Mouse (Mus musculus) midbrain, embryonic 11.5 days (tissue): ENCODE data around the gene Cuta. TPM values are rescaled to one million over a fixed set of nuclear protein-coding genes. Genes with fewer than 3 reads are reported as not detected.
"Not testable (repeated sequence)": the region's sequence is repeated elsewhere in the genome, so short reads cannot be mapped to it uniquely, and the experiment has no call there.

Source experiments
- ATAC-seq: fragments of 200-750 bp; cut with Nextera tagmentation; 2 replicates; pipeline ENCODE4 v1.8.0; 2017; ENCODE audit warnings: moderate TSS enrichment, moderate library complexity; ENCODE audit not compliant: low FRiP score
- DNase-seq: peaks from one replicate; pipeline ENCODE4 v3.0.0; 2015; ENCODE audit warnings: low spot score; ENCODE audit errors: missing footprints
- H3K27ac ChIP-seq: fragments of 300-500 bp; sonication (generic); 2 replicates; pipeline ENCODE4 v1.5.1; 2014; ENCODE audit warnings: low read depth, low read length
- H3K27me3 ChIP-seq: fragments of 300-500 bp; sonication (generic); 2 replicates; pipeline ENCODE4 v1.6.1; 2014; ENCODE audit warnings: mild to moderate bottlenecking, low read length, moderate library complexity, mixed read lengths; ENCODE audit not compliant: control insufficient read depth, insufficient read depth
- H3K36me3 ChIP-seq: fragments of 300-500 bp; sonication (generic); 2 replicates; pipeline ENCODE4 v1.6.1; 2014; ENCODE audit warnings: mild to moderate bottlenecking, low read length, moderate library complexity, mixed read lengths; ENCODE audit not compliant: control insufficient read depth, insufficient read depth
- H3K4me1 ChIP-seq: fragments of 300-500 bp; sonication (generic); 2 replicates; pipeline ENCODE4 v1.6.1; 2014; ENCODE audit warnings: low read length; ENCODE audit not compliant: control insufficient read depth, insufficient read depth
- H3K4me2 ChIP-seq: fragments of 300-500 bp; sonication (generic); 2 replicates; pipeline ENCODE4 v1.6.1; 2014; ENCODE audit warnings: mild to moderate bottlenecking, moderate library complexity
- H3K4me3 ChIP-seq: fragments of 300-500 bp; sonication (generic); 2 replicates; pipeline ENCODE4 v1.5.1; 2014; ENCODE audit warnings: low read depth, low read length
- H3K9ac ChIP-seq: fragments of 300-500 bp; sonication (generic); 2 replicates; pipeline ENCODE4 v1.6.1; 2014; ENCODE audit warnings: low read length
- H3K9me3 ChIP-seq: fragments of 300-500 bp; sonication (generic); 2 replicates; pipeline ENCODE4 v1.6.1; 2016; ENCODE audit warnings: low read length; ENCODE audit not compliant: control insufficient read depth
- WGBS: fragments of 180-500 bp; shearing (Covaris S2); extraction: QIAGEN DNeasy Blood & Tissue Kit; methylation state at CpG from one replicate; pipeline ENCODE4 v1.1.7; 2014; 5-methylcytosine and 5-hydroxymethylcytosine counted together
- polyA plus RNA-seq: library from polyadenylated mRNA; unstranded; fragments of >200 nt; fragmentation: Nextera tagmentation; extraction: Ambion mirVana; gene quantifications from 2 replicates; pipeline ENCODE4 v1.2.1, GENCODE M21; 2014

Cuta gene
- polyA plus RNA-seq = 146 and 157 TPM in 2 replicates

DNA sequence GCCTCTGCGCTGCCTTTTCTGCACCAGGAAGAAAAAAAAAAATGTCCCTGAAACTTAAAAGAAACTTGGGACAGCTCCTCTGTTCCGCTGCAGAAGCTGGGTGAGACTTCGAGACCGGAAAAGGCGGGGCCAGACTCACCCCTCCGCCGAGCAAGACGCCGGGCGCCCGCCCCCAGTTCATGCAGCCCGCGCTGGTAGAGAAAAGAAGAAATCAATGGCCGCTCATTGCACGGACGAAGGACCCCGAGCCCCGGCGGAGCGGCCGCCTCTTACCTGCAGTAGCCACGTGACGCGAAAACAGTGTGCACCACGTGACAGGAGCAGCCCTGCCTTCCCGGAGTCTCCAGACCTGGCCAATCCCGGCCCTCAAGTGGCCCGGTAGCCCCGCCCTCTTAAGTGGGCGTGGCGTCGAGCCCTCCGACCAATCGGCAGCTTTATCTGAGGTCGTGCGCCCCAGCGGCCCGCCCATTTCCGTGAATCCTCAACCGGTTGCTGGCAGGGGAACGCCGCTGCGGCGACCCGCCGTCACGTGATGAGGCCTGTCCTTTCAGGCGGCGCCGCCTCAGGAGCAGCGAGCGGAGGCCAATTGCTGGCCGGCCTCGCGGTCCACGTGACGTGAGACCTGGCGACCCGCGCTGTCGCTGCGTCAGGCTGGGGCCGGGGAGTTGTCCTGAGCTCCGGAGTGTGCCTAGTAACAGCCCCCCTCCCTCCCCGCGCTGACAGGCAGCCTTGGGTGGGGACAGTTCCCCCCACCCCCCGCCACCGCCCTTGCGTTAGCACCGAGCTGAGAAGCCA is at the start of gene Cuta:
TSS of gene Cuta (minus strand) at position 392 of the 795 bp plus-strand sequence.
- DNase-seq (peak; percentile 100), ATAC-seq (peak; percentile 95)
- H3K9me3 ChIP-seq = no peaks in the 10 kb centered on the region
- peak within 1 kb of the TSS; percentile 88 for H3K27ac ChIP-seq
- H3K4me1 ChIP-seq = peaks cover 27% of the 10 kb centered on the region
- H3K9ac ChIP-seq = peak within 1 kb of the TSS; percentile 77
- peaks cover 4% of the 10 kb centered on the region for H3K36me3 ChIP-seq
- H3K4me3 ChIP-seq = peak within 1 kb of the TSS; percentile 67
- WGBS = under 1% methylated on average over 68 of the region's 70 CpGs
- H3K4me2 ChIP-seq = peak within 1 kb of the TSS; percentile 98
- H3K27me3 ChIP-seq = no peaks in the 10 kb centered on the region

DNA sequence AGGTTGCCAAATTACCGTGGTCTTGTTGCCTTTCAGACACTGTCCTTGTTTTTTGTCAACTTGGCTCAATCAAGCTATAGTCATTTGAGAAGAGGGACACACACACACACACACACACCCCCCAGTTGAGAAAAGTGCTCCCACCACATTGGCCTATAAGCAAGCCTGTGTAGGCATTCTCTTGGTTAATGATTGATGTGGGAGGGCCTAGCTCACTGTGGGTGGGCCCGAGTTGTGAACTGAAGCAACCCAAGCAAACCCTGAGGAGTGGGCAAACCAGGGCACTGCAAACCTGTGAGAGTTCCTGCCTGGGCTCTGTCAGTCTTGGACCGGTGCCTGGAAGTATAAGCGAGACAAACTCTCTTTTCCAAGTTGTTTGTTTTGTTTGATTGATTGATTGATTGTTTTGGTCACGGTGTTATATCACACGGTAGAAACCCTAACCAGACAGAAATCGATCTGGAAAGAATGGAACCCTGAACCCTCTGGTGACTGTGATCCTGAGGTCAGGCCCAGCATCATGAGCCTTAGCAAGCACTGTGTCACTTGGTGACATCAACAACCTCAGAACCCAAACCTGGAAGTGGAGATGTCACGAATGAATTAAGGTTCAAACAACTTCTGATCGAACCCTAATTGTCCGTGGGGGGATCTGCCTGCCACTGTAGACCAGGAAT is 46.3 kb upstream of the Cuta start:
- H3K36me3 ChIP-seq = no peaks in the 10 kb centered on the region
- H3K27ac ChIP-seq = no peak overlapping the region
- H3K4me1 ChIP-seq = no peaks in the 10 kb centered on the region
- H3K9ac ChIP-seq = no peak overlapping the region
- no peaks in the 10 kb centered on the region for H3K27me3 ChIP-seq
- ATAC-seq (no peak), DNase-seq (no peak)
- H3K4me3 ChIP-seq = no peak overlapping the region
- 91% methylated on average over 10 of the region's 10 CpGs for WGBS
- H3K9me3 ChIP-seq = no peaks in the 10 kb centered on the region
- no peak overlapping the region for H3K4me2 ChIP-seq

- H3K36me3 ChIP-seq = no peaks in the 10 kb centered on the region
- H3K4me3 ChIP-seq = no peak overlapping the region
- H3K27me3 ChIP-seq = no peaks in the 10 kb centered on the region
- H3K9me3 ChIP-seq = no peaks in the 10 kb centered on the region
- no peak overlapping the region for H3K9ac ChIP-seq
- 90% methylated on average over 4 of the region's 4 CpGs for WGBS
- no peaks in the 10 kb centered on the region for H3K4me1 ChIP-seq
- DNase-seq (no peak), ATAC-seq (no peak)
- no peak overlapping the region for H3K27ac ChIP-seq
- H3K4me2 ChIP-seq = no peak overlapping the region
Measured at GRCm38 (mm10) chr17:26983382-26983781, 44.0 kb upstream of the Cuta start.

DNA sequence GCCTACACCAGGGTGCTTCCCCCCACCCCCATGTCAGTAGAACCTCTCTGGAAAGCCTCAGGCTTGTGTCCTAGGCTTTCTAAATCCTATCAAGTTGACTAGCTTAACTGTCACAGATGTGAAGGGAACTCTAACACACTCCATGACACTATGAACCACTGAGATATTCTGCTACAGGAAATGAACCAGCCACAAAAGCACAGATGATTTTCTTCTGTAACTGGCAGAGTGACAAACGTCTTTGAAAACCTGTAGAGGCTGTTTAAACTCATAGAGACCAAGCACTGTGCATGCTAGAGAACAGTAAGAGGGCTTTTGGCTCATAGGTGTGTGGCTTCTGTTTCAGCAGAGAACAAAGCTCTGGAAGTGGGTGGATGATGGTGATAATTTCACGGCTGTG is 41.7 kb upstream of the Cuta start:
- Histone ChIP-seq H3K36me3 (peaks cover 8% of the 10 kb centered on the region; the same call in 1 of the 2 replicates), H3K27ac (no peak overlapping the region), H3K4me2 (no peak overlapping the region), H3K4me1 (peaks cover 3% of the 10 kb centered on the region), H3K9ac (no peak overlapping the region), H3K4me3 (no peak overlapping the region), H3K27me3 (no peaks in the 10 kb centered on the region), H3K9me3 (no peaks in the 10 kb centered on the region)
- 80% methylated on average over 2 of the region's 2 CpGs for WGBS
- ATAC-seq (no peak), DNase-seq (peak; percentile 28)

DNA sequence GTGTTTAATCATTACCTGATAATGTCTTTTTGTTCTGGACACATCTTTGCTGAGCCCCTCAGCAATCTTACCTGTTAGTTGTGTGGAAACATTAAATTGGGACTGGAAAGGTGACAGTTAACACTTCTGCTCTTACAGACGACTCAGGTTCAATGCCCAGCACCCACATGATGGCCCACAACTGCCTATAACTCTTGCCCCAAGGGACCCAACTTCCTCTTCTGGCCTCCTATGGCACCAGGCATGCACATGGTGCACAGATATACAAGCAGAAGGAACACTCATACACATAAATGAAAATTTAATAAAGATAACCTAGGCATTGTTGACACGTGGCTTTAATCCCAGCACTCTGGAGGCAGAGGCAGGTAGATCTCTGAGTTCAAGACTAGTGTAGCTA is 40.1 kb upstream of the Cuta start:
- Histone ChIP-seq H3K9me3 (no peaks in the 10 kb centered on the region), H3K4me2 (no peak overlapping the region), H3K27me3 (no peaks in the 10 kb centered on the region), H3K9ac (no peak overlapping the region), H3K4me3 (no peak overlapping the region), H3K36me3 (peaks cover 14% of the 10 kb centered on the region; the same call in 1 of the 2 replicates), H3K4me1 (peaks cover 5% of the 10 kb centered on the region), H3K27ac (no peak overlapping the region)
- 87% methylated on average over 2 of the region's 2 CpGs for WGBS
- no peak for ATAC-seq
- DNase-seq = no peak

- H3K27me3 ChIP-seq, H3K9ac ChIP-seq, H3K27ac ChIP-seq, H3K9me3 ChIP-seq, H3K4me3 ChIP-seq, ATAC-seq, DNase-seq, H3K4me2 ChIP-seq: not testable (repeated sequence)
- Histone ChIP-seq H3K36me3 (peaks cover 14% of the 10 kb centered on the region; the same call in 1 of the 2 replicates), H3K4me1 (peaks cover 12% of the 10 kb centered on the region)
- WGBS = 88% methylated on average over 6 of the region's 6 CpGs
Measured at GRCm38 (mm10) chr17:26977354-26977753, 38.0 kb upstream of the Cuta start.

DNA sequence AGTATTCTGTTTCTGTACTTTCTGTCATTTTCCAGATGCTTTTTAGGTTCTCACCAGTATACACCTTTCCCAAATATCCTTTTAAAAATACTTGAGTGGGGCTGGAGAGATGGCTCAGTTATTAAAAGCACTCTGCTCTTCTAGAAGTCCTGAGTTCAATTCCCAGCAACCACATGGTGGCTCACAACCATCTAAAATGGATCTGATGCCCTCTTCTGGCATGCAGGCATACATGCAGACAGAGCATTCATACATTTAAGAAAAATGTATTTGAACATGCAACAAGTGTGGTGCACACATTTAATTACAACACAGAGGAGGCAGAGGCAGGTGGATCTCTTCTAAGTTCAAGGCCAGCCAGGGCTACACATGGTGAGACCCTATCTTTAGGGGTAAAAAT is 36.0 kb upstream of the Cuta start:
- Histone ChIP-seq H3K9ac (no peak overlapping the region), H3K27ac (no peak overlapping the region), H3K27me3 (no peaks in the 10 kb centered on the region), H3K4me1 (peaks cover 17% of the 10 kb centered on the region), H3K9me3 (no peaks in the 10 kb centered on the region), H3K4me3 (no peak overlapping the region), H3K36me3 (peaks cover 14% of the 10 kb centered on the region; the same call in 1 of the 2 replicates), H3K4me2 (no peak overlapping the region)
- ATAC-seq (no peak), DNase-seq (peak; percentile 49)

DNA sequence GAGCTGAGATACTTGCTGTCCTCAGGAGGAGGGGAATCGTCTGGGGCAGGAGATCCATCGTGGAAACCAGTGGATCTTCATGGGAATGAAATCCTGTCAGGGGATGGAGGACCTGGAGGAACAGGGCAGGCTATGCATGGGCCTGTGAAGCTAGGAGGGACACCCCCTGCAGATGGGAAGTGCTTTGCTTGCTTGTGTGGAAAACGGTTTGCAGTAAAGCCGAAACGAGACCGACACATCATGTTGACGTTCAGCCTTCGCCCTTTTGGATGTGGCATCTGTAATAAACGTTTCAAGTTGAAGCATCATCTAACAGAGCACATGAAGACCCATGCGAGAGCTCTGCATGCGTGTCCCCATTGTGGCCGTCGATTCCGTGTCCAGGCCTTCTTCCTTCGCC is 35.2 kb upstream of the Cuta start:
- Histone ChIP-seq H3K4me3 (no peak overlapping the region), H3K36me3 (peaks cover 14% of the 10 kb centered on the region; the same call in 1 of the 2 replicates)

More for the DNA sequence above, 35.2 kb upstream of the Cuta start:
- no peak for ATAC-seq
- Histone ChIP-seq H3K4me2 (peak overlapping the region; percentile 94; the same call in 1 of the 2 replicates), H3K9ac (no peak overlapping the region), H3K27me3 (no peaks in the 10 kb centered on the region), H3K27ac (no peak overlapping the region), H3K9me3 (no peaks in the 10 kb centered on the region), H3K4me1 (peaks cover 17% of the 10 kb centered on the region)
- peak; percentile 65 for DNase-seq
- WGBS = 93% methylated on average over 15 of the region's 15 CpGs
